Mouse (Mus musculus): ENCODE data around the gene Ccdc88a.

DNA sequence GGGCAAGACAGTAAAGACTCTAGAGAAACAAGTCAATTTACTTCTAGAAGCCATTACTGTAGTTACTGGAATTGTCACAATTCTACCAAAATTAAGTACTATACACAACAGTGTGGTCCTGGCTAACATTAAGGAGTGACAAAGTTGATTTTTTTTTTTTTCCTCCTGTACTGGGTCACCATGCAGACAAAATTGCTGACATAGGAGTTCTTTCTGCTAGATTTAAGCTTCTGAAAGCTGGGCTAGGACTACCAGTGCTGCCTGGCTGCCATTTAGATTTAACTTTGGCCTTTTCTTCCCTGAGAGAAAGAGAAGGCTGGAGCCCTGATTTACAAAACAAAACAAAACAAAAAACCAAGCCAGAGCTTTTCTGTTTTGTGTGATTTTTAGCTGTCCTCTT lies 32.8 kb downstream of the Ccdc88a start:
- TF ChIP-seq EP300 (IDR thresholded peaks at IDR 0.05) (no peak), CTCF (IDR thresholded peaks at IDR 0.05) (no peak)

All from lung, postnatal 0 days (tissue).